Mouse (Mus musculus): ENCODE data around the gene Renbp. TPM values are rescaled to one million over a fixed set of nuclear protein-coding genes. Genes with fewer than 3 reads are reported as not detected.

Gene Renbp
- 13.4 and 14.9 TPM in 2 replicates for polyA plus RNA-seq (2016; fragmentation: Nextera tagmentation; extraction: Ambion mirVana)

GRCm38 (mm10) chrX:73930402-73931062 is at the start of gene Renbp:
Renbp (minus strand) TSS chrX:73930850.
- 0 out of 2 replicates have a peak within 1 kb of the TSS, but pooled peaks have one; percentile 4 for H3K4me3 ChIP-seq
- no peak within 1 kb of the TSS for H3K27ac ChIP-seq (replicated peaks)
- H3K27me3 ChIP-seq = no peaks in the 10 kb centered on the region
- 40% methylated on average over 17 of the region's 17 CpGs for WGBS
- H3K4me1 ChIP-seq = no peaks in the 10 kb centered on the region
- H3K4me2 ChIP-seq (replicated peaks) = 0 out of 2 replicates have a peak within 1 kb of the TSS, but pooled peaks have one; percentile 7
- no peak for ATAC-seq (ENCODE audit: low FRiP score, low read depth)
- H3K9ac ChIP-seq (replicated peaks) = no peak within 1 kb of the TSS
- no peaks in the 10 kb centered on the region for H3K9me3 ChIP-seq
- no peaks in the 10 kb centered on the region for H3K36me3 ChIP-seq

GRCm38 (mm10) chrX:73977783-73978182 is 47.1 kb upstream of the Renbp start:
- Histone ChIP-seq H3K27me3 (no peaks in the 10 kb centered on the region), H3K36me3 (no peaks in the 10 kb centered on the region), H3K9me3 (no peaks in the 10 kb centered on the region), H3K9ac (replicated peaks) (no peak overlapping the region), H3K4me3 (no peak overlapping the region), H3K27ac (replicated peaks) (no peak overlapping the region), H3K4me1 (no peaks in the 10 kb centered on the region), H3K4me2 (replicated peaks) (no peak overlapping the region)
- ATAC-seq (ENCODE audit: low FRiP score, low read depth) = no peak
- 78% methylated on average over 1 of the region's 1 CpGs for WGBS

- no peak overlapping the region for H3K4me3 ChIP-seq
- H3K4me2 ChIP-seq (replicated peaks) = no peak overlapping the region
- no peaks in the 10 kb centered on the region for H3K36me3 ChIP-seq
- WGBS = 85% methylated on average over 2 of the region's 2 CpGs
- H3K9me3 ChIP-seq = no peaks in the 10 kb centered on the region
- no peaks in the 10 kb centered on the region for H3K27me3 ChIP-seq
- ATAC-seq (ENCODE audit: low FRiP score, low read depth) = no peak
- H3K4me1 ChIP-seq = no peaks in the 10 kb centered on the region
- no peak overlapping the region for H3K9ac ChIP-seq (replicated peaks)
- H3K27ac ChIP-seq (replicated peaks) = no peak overlapping the region
Observed at GRCm38 (mm10) chrX:73976283-73976682, 45.6 kb upstream of the Renbp start.

GRCm38 (mm10) chrX:73972774-73973173 is 42.1 kb upstream of the Renbp start:
- Histone ChIP-seq H3K9me3 (no peaks in the 10 kb centered on the region), H3K4me2 (replicated peaks) (no peak overlapping the region), H3K27ac (replicated peaks) (no peak overlapping the region), H3K9ac (replicated peaks) (no peak overlapping the region), H3K4me3 (no peak overlapping the region), H3K27me3 (no peaks in the 10 kb centered on the region), H3K4me1 (no peaks in the 10 kb centered on the region), H3K36me3 (no peaks in the 10 kb centered on the region)
- whole genome bisulfite sequencing = 83% methylated on average over 4 of the region's 4 CpGs
- ATAC-seq (ENCODE audit: low FRiP score, low read depth) = no peak

DNA sequence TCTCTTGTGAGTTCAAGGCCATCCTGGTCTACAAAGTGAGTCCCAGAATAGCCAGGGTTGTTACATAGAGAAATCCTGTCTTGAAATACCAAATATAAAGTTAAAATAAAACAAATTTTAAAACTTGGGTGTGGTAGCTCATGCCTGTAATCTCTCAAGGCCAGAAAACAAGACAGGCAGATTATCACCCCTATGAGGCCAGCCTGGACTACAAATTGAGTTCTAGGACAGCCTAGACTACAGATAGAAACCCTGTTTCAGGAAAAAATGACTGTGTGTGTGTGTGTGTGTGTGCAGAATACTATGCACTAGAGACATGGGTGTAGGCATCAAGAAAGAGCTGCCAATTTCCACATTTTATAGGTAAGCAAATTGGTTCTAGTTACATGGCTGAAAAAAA is 40.1 kb upstream of the Renbp start:
- no peaks in the 10 kb centered on the region for H3K27me3 ChIP-seq
- H3K4me1 ChIP-seq = no peaks in the 10 kb centered on the region
- no peaks in the 10 kb centered on the region for H3K9me3 ChIP-seq
- no peak overlapping the region for H3K4me2 ChIP-seq (replicated peaks)
- no peak overlapping the region for H3K27ac ChIP-seq (replicated peaks)
- H3K4me3 ChIP-seq = no peak overlapping the region
- ATAC-seq (ENCODE audit: low FRiP score, low read depth) = no peak
- H3K36me3 ChIP-seq = no peaks in the 10 kb centered on the region
- no peak overlapping the region for H3K9ac ChIP-seq (replicated peaks)

DNA sequence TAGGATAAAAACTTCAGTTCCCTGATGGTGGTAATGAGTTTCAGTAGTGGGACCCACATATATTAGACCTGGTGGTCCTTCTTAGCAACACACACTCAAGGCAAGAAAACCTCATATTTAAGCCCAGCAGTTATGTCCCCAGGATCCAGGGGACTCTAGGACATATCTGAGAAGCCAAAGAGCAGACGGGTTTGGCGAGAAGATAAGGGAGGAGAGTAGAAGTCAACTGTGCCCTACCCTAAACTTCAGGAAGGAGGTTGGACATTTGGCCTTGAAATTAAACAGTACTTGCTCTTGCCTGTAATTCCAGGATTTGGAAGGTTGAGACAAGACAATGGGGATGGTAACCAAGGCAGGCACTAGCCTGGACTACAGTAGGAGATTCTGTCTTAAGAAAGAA is 39.1 kb upstream of the Renbp start:
- WGBS = 91% methylated on average over 2 of the region's 2 CpGs
- H3K4me3 ChIP-seq = no peak overlapping the region
- peaks cover under 1% of the 10 kb centered on the region; the same call in 1 of the 2 replicates for H3K4me1 ChIP-seq
- no peak overlapping the region for H3K4me2 ChIP-seq (replicated peaks)
- H3K9me3 ChIP-seq = no peaks in the 10 kb centered on the region
- no peak for ATAC-seq (ENCODE audit: low FRiP score, low read depth)
- H3K27ac ChIP-seq (replicated peaks) = no peak overlapping the region
- H3K36me3 ChIP-seq = no peaks in the 10 kb centered on the region
- H3K27me3 ChIP-seq = no peaks in the 10 kb centered on the region
- H3K9ac ChIP-seq (replicated peaks) = no peak overlapping the region

DNA sequence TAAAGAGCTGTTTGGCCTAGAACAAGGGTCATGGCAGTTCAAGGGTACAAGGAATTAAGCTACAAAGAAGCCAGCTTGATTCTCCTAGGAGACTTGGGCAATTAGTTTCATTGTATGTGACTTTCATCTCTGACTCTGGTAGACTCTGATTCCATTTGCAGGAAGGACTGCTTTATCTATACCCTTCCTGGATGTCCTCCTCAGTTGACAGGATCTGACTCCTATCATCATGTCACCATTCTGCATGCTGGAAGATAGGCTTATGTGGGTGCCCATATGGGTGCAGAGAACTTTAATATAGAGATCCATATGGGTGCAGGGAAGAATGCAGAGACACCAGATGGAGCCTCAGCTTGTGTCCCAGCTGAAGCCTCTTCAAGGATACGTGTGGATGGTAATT is 38.5 kb upstream of the Renbp start:
- Histone ChIP-seq H3K27me3 (no peaks in the 10 kb centered on the region), H3K27ac (replicated peaks) (no peak overlapping the region), H3K4me3 (no peak overlapping the region), H3K9me3 (no peaks in the 10 kb centered on the region), H3K9ac (replicated peaks) (no peak overlapping the region), H3K36me3 (no peaks in the 10 kb centered on the region), H3K4me1 (peaks cover 6% of the 10 kb centered on the region), H3K4me2 (replicated peaks) (no peak overlapping the region)
- 88% methylated on average over 1 of the region's 1 CpGs for WGBS
- no peak for ATAC-seq (ENCODE audit: low FRiP score, low read depth)

GRCm38 (mm10) chrX:73967177-73968075 is 36.8 kb upstream of the Renbp start:
- Histone ChIP-seq H3K36me3 (no peaks in the 10 kb centered on the region), H3K27me3 (no peaks in the 10 kb centered on the region), H3K27ac (replicated peaks) (peak overlapping the region; percentile 98), H3K4me3 (peak overlapping the region; percentile 72), H3K4me1 (peaks cover 23% of the 10 kb centered on the region), H3K4me2 (replicated peaks) (peak overlapping the region; percentile 65), H3K9me3 (no peaks in the 10 kb centered on the region), H3K9ac (replicated peaks) (peak overlapping the region; percentile 44)
- ATAC-seq (ENCODE audit: low FRiP score, low read depth) = peak; percentile 87
- 16% methylated on average over 60 of the region's 60 CpGs for WGBS

DNA sequence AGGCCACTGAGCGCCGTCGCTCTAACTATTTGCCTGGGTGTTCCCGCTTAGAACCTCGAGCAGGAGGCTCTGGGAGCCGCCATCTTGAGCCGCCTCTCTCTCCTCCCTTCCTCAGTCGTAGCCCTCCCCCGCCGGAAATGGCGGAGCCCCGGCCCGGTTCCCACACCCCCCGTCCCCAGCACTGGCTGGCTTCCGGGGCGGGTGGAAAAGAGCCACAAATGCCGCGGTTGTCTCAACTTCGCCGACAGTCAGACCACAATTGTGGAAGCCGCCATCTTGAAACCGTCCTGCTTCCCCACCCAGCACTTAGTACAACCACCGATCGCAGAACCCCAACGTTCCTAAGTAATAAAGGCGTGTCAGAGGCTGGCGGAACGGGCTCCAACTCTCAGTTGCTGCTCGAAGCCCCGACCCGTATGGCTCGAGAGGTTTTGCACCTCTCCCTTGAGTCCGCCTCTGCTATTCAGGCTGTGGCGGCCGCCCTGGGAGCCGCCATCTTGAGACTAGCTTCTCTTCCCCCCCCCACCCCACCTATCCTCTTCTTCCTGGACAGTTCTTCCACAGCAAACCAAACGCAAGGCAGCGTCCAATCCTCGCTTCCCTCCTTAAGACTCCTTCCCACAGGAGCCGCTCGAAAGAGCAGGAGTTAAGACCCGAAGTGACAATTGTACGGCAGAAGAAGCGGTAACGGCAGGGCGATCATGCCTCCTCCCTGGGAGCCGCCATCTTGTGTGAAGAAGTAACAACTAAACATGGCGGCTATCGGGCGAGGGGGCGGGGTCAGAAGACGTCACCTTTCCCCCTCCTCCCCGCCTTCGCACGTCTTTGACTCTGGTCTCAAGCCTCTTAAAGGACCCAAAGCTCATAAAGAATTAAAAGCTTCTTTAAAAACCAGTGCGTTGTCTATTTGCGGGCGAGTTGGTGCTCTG is 35.9 kb upstream of the Renbp start, which contains the start of gene Hcfc1:
Gene Hcfc1, minus strand, starts transcription at position 110 of the 929 bp plus-strand sequence.
- Histone ChIP-seq H3K4me2 (replicated peaks) (peak within 1 kb of the TSS; percentile 65), H3K27ac (replicated peaks) (peak within 1 kb of the TSS; percentile 98), H3K27me3 (no peaks in the 10 kb centered on the region), H3K36me3 (no peaks in the 10 kb centered on the region), H3K9me3 (no peaks in the 10 kb centered on the region), H3K4me3 (peak within 1 kb of the TSS; percentile 72), H3K4me1 (peaks cover 27% of the 10 kb centered on the region), H3K9ac (replicated peaks) (peak within 1 kb of the TSS; percentile 72)
- ATAC-seq (ENCODE audit: low FRiP score, low read depth) = peak; percentile 73
- WGBS = 29% methylated on average over 58 of the region's 58 CpGs

DNA sequence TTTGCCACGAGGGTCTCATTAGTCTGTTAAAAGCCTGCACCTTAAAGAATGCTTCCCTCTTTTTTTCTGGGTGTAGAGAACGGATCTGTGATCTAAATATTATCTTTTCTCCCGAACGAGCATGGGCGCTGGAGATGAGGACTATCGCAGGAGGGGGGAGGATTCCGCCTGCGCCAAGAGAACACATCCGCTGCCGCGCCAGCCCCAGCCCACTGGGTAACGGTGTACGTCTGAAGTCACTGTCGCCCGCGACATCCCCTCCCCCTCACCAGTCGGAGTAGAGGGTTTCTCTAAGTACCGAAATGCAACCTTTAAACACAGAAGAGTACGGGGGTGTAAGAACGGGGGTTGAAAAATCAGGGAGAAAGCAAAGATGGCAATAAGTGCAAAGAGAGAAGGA is 34.7 kb upstream of the Renbp start:
- no peak for ATAC-seq (ENCODE audit: low FRiP score, low read depth)
- Histone ChIP-seq H3K27ac (replicated peaks) (peak overlapping the region; percentile 98; the same call in 1 of the 2 replicates), H3K9me3 (no peaks in the 10 kb centered on the region), H3K4me1 (peaks cover 27% of the 10 kb centered on the region), H3K4me3 (peak overlapping the region; percentile 72), H3K9ac (replicated peaks) (peak overlapping the region; percentile 72), H3K27me3 (no peaks in the 10 kb centered on the region), H3K4me2 (replicated peaks) (peak overlapping the region; percentile 65), H3K36me3 (peaks cover 7% of the 10 kb centered on the region; the same call in 1 of the 2 replicates)
- 28% methylated on average over 20 of the region's 20 CpGs for WGBS

DNA sequence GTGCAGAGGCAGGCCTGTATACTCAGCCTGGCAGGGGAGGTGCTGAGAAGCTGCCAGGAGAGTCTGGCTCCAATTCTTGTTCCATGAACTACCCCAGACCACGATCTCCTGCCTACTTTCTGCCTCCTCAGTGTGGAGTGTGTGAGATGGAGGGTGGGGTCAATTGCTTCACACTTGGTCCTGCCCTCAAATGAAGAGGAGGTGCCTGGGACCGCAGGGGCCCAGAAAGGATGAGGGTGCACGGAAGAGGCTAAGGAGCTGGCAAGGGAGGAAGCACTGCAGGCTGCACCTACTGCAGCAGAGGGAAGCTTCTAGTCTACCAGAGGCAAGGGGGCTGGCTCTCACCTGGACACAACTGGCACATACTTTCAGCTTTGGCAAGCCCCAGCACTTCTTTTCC is 33.7 kb upstream of the Renbp start:
- peak overlapping the region; percentile 65 for H3K4me2 ChIP-seq (replicated peaks)
- H3K27ac ChIP-seq (replicated peaks) = no peak overlapping the region
- H3K27me3 ChIP-seq = no peaks in the 10 kb centered on the region
- H3K4me3 ChIP-seq = peak overlapping the region; percentile 72
- peaks cover 13% of the 10 kb centered on the region for H3K36me3 ChIP-seq
- H3K9ac ChIP-seq (replicated peaks) = peak overlapping the region; percentile 72
- WGBS = 60% methylated on average over 3 of the region's 3 CpGs
- no peaks in the 10 kb centered on the region for H3K9me3 ChIP-seq
- H3K4me1 ChIP-seq = peaks cover 27% of the 10 kb centered on the region
- no peak for ATAC-seq (ENCODE audit: low FRiP score, low read depth)
